Mouse (Mus musculus) C2C12 (cell line): ENCODE measurements around the gene 1600014C23Rik.

Source experiments
- CEBPB ChIP-seq: IDR thresholded peaks from one replicate; pipeline ENCODE4 v1.6.1; 2011; ENCODE audit warnings: low read depth, mild to moderate bottlenecking, control low read depth, moderate library complexity
- CTCF ChIP-seq: IDR thresholded peaks from one replicate; pipeline ENCODE4 v1.5.1; 2011; ENCODE audit not compliant: control insufficient read depth, insufficient read depth, insufficient read length
- USF1 ChIP-seq: IDR thresholded peaks from one replicate; pipeline ENCODE4 v1.6.1; 2011; ENCODE audit warnings: low read depth, mild to moderate bottlenecking, control low read depth, moderate library complexity

DNA sequence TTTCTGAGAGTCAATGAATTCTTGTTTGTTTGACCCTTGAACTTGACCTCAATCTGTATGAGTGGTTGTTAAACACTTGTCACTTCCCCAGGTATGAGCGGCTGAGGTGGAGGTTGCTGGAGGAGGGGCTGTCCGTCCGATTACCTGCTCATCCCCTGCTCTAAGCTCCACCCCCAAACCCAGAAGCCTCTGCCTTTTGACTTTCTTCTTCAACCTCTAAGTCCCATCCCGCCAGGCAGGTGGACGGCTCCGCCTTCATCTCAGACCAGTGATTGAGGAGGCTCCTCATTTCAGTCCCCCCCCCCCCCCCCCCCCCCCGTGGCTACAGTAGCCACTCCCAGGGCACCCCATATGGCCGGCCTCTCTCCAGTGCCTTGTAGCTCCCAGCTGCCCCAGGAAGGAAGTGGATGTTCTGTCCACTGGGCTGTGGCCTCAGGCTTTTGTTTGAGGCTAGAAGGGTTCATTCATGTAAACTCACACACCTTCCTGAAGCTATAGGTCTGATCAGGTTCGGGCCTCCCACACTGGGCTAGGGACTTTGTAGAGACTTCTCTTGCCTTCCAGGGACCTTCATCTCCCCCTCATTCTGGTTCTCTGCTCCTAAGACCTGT lies 34.0 kb upstream of the 1600014C23Rik start:
- TF ChIP-seq CTCF, result no peak
- TF ChIP-seq USF1, result no peak
- no peak for TF ChIP-seq CEBPB
